Mouse (Mus musculus): ENCODE measurements at regions not wholly inside any gene's neighbourhood (a gene's known extent, or its start where the extent isn't known, plus 50 kb on each side); places are given as distances from the start of the nearest gene placed in this dataset.

DNA sequence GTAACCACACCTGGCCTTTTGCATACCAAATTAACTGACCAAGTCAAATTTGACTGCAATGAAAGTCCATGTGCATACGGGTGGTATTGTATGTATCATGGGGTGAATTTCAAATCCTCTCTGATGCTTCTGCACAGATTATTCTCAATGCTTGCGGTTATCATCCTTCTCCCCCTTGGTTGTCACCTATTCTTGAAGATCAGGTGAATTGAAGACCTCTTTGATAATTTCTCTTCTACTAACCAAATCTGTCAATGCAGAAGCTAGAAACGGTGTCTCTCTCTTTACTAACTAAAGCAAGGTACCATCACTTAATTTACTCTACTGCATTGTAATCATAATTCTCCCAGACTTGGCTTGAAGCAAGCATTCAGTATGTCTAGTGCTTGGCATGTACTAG lies 235.7 kb upstream of the Plscr5 start:
- Histone ChIP-seq H3K27ac (no peak overlapping the region), H3K4me3 (no peak overlapping the region)
- intact Hi-C loops (cut with DNase I) = no loop called here
- no peak for DNase-seq
- TF ChIP-seq CTCF (IDR thresholded peaks at IDR 0.05) = no peak

GRCm38 (mm10) chr9:91948746-91949145 lies 244.0 kb upstream of the Plscr5 start:
- Histone ChIP-seq H3K4me3 (no peak overlapping the region), H3K27ac (no peak overlapping the region)
- intact Hi-C loops (cut with DNase I) = no loop called here
- DNase-seq = no peak
- TF ChIP-seq CTCF (IDR thresholded peaks at IDR 0.05) = no peak

- no peak for DNase-seq
- H3K27ac ChIP-seq = no peak overlapping the region
- intact Hi-C loops (cut with DNase I) = no loop called here
- TF ChIP-seq CTCF (IDR thresholded peaks at IDR 0.05) = no peak
- no peak overlapping the region for H3K4me3 ChIP-seq
These were observed 250.7 kb upstream of the Plscr5 start for GRCm38 (mm10) chr9:91942001-91942400.

DNA sequence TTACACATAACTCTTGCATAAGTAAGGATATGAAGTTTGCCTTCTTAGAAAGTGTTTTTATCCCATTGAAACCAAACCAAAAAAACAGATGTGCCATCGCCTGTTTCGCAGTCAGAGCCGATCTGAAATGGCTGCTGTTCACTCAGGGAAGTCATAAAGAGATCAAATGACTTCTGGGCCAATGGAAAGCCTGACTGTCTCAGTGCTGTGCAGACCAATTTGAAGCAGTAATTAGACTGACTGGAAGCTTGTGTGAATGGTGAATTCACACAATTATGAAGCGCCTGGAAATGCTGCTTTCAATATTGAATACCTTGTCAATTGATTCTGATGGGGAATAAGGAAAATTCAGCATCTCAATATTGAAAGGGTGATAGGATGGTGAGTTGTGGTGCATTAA lies 254.0 kb upstream of the Plscr5 start:
- TF ChIP-seq CTCF (IDR thresholded peaks at IDR 0.05) = no peak
- Histone ChIP-seq H3K27ac (no peak overlapping the region), H3K4me3 (no peak overlapping the region)
- intact Hi-C loops (cut with DNase I) = no loop called here
- no peak for DNase-seq

GRCm38 (mm10) chr9:91904066-91904465 lies 288.7 kb upstream of the Plscr5 start:
- no peak overlapping the region for H3K27ac ChIP-seq
- H3K4me3 ChIP-seq = no peak overlapping the region
- TF ChIP-seq CTCF (IDR thresholded peaks at IDR 0.05) = no peak
- intact Hi-C loops (cut with DNase I) = no loop called here
- DNase-seq = no peak

DNA sequence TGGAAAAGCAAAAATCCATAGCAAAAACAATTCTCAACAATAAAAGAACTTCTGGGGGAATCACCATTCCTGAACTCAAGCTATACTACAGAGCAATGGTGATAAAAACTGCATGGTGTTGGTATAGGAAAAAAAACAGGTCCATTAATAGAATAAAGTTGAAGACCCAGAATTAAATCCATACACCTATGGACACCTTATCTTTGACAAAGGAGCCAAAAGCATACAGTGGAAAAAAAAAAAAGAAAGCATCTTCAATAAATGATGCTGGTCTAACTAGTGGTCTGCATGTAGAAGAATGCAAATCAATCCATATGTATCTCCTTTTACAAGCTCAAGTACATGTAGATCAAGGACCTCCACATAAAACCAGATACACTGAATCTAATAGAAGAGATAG lies 291.8 kb upstream of the Plscr5 start:
- DNase-seq = no peak
- Histone ChIP-seq H3K4me3 (no peak overlapping the region), H3K27ac (no peak overlapping the region)
- intact Hi-C loops (cut with DNase I) = no loop called here
- no peak for TF ChIP-seq CTCF (IDR thresholded peaks at IDR 0.05)

DNA sequence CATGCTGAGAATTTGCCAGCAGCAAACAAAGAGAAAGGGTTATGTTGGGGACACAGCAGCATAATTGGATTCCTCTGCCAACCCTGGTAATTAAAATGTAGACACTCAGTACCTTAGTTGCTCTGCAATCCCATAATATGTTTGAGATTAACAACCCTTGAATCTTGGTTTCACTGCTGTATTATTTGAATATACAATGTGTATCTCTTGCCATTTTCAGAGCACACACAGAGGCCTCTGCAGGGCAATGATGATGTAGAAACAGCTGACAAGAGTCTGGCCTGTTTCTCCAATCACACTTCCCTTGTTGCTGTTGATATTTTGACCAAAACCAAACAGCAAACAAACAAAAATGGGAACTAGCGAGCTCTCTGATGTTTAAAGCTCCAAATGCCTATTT lies 315.9 kb upstream of the Plscr5 start:
- intact Hi-C loops (cut with DNase I) = no loop called here
- no peak overlapping the region for H3K4me3 ChIP-seq
- no peak for TF ChIP-seq CTCF (IDR thresholded peaks at IDR 0.05)
- H3K27ac ChIP-seq = no peak overlapping the region
- no peak for DNase-seq

DNA sequence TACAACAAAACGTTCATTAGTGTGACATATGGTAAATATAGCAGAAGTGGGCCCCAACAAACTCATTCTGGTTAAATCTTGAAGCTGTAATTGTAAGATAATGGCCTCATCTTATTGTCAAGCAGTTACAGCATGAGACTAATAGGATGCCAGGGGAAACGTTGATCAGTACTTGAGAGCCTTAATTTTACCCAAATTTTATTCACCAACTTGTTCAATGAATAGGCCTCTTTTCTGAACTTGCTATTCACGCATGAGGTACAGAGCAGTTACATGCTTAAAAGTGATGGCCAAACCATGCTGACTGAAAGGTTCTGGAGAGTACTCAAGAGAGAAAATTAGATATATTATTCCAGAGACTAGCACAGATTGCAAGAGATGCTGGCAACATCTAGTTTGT lies 361.2 kb upstream of the Plscr5 start:
- intact Hi-C loops (cut with DNase I) = no loop called here
- no peak overlapping the region for H3K27ac ChIP-seq
- no peak for DNase-seq
- TF ChIP-seq CTCF (IDR thresholded peaks at IDR 0.05) = no peak
- no peak overlapping the region for H3K4me3 ChIP-seq

- no peak overlapping the region for H3K27ac ChIP-seq
- DNase-seq = no peak
- no peak for TF ChIP-seq CTCF (IDR thresholded peaks at IDR 0.05)
- intact Hi-C loops (cut with DNase I) = no loop called here
- H3K4me3 ChIP-seq = no peak overlapping the region
These were observed 368.8 kb upstream of the Plscr5 start for GRCm38 (mm10) chr9:91823733-91824487.

DNA sequence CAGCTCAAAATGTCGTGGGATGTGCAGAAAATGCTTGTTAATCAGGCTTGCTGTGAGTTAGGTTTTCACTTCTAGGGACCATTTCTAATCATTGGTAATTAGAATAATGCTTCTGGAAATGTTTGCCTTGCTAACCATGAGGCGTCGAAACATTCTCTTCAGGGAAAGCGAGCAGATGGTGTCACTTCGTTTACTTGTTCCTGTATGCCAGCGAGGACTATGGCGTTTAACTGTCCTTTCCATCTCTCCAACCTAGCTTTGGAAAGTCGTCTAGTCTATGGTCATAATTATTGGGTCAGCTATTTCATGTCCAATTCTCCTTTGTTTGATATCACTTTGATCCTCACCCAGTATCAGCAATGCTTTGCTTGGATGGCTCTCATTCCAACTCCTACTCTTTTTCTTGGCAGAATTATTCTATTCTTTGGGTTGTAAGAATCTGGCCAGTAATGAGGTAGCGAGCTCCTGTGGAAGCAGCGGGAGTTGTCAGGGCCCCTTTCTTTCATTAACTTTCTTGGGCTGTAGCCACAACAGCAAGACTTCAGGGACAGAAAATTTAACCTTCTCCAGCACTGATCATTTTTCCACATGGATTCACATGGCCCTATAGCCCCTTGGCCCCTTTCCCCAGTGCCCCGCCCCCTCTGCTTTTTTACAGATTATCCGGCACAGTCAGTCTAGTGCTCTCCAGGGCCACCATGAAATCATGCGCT lies 374.0 kb upstream of the Plscr5 start:
- Histone ChIP-seq H3K27ac (no peak overlapping the region), H3K4me3 (no peak overlapping the region)
- intact Hi-C loops (cut with DNase I) = no loop called here
- TF ChIP-seq CTCF (IDR thresholded peaks at IDR 0.05) = no peak
- DNase-seq = no peak

DNA sequence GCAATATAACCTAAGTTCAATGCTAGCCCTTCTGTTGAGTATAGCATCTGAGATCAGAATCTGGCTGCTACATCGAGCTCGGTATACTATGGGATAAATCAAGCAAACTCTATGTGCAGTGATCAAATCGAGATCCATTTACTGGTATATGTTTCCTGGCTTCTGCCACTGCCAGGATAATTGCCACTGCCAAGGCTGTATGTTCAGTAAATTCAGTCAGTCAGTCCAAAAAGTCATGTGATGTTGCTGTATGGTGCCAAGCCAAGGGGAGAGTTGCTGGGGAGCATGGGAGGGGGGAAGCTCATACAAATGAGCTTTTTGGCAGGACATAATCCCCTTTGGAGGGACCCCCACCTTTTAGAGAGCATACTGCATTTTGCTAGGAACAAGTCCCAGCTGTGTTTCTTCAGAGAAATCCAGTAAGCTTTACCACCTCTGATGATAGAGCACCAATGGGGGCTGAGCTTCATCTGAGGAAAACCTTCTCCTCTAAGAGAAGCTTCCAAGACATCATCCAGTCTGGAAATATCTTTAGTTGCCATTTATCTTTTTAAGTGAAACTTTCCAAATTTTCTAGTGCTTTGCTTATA lies 389.3 kb upstream of the Plscr5 start:
- intact Hi-C loops (cut with DNase I) = no loop called here
- no peak for TF ChIP-seq CTCF (IDR thresholded peaks at IDR 0.05)
- H3K27ac ChIP-seq = no peak overlapping the region

GRCm38 (mm10) chr9:91798837-91799225 lies 393.9 kb upstream of the Plscr5 start:
- Histone ChIP-seq H3K27ac (no peak overlapping the region), H3K4me3 (no peak overlapping the region)
- DNase-seq = no peak
- no peak for TF ChIP-seq CTCF (IDR thresholded peaks at IDR 0.05)
- intact Hi-C loops (cut with DNase I) = no loop called here

More for the DNA sequence above, 389.3 kb upstream of the Plscr5 start:
- no peak overlapping the region for H3K4me3 ChIP-seq
- no peak for DNase-seq

GRCm38 (mm10) chr9:91798171-91798836 lies 394.4 kb upstream of the Plscr5 start:
- DNase-seq = no peak
- TF ChIP-seq CTCF (IDR thresholded peaks at IDR 0.05) = no peak
- H3K4me3 ChIP-seq = no peak overlapping the region
- no peak overlapping the region for H3K27ac ChIP-seq
- intact Hi-C loops (cut with DNase I) = no loop called here
